In genomic region chr5:53525305-53526069, GRCm38 (mm10) we compare ENCODE assay signal across 8 mouse cellular contexts. TPM values are rescaled to one million over a fixed set of nuclear protein-coding genes. Genes with fewer than 3 reads are reported as not detected.
DNase-seq lines count a peak whose midpoint lies in the region; ATAC-seq and TF ChIP-seq lines count a peak whose summit lies in the region.

No protein-coding gene starts in this region.

- H3K27me3 ChIP-seq in forebrain, embryonic 14.5 days (replicated peaks; ENCODE audit: control insufficient read depth, insufficient read depth, low read length): no peaks in the 10 kb centered on the region
- H3K27me3 ChIP-seq in neural tube, embryonic 12.5 days (replicated peaks): no peaks in the 10 kb centered on the region
- H3K27me3 ChIP-seq in stomach, postnatal 0 days (ENCODE audit: control insufficient read depth, insufficient read depth, low read length): no peaks in the 10 kb centered on the region

- TF ChIP-seq EP300 in stomach, postnatal 0 days (optimal IDR thresholded peaks at IDR 0.05): no peak

- H3K4me3 ChIP-seq in forebrain, embryonic 14.5 days (ENCODE audit: low read depth, low read length): no peak overlapping the region
- no peak overlapping the region for H3K4me3 ChIP-seq in neural tube, embryonic 12.5 days
- no peak overlapping the region for H3K4me3 ChIP-seq in stomach, postnatal 0 days (ENCODE audit: low read depth, low read length)

- TF ChIP-seq CTCF in stomach, postnatal 0 days (IDR thresholded peaks at IDR 0.05; ENCODE audit: low read depth): no peak

- WGBS in forebrain, embryonic 14.5 days: 24% methylated on average over 20 of the region's 20 CpGs
- 30% methylated on average over 20 of the region's 20 CpGs for WGBS in neural tube, embryonic 12.5 days
- 59% methylated on average over 20 of the region's 20 CpGs for WGBS in stomach, postnatal 0 days

- no peaks in the 10 kb centered on the region for H3K9me3 ChIP-seq in forebrain, embryonic 14.5 days (replicated peaks; ENCODE audit: control insufficient read depth, low read length)
- no peaks in the 10 kb centered on the region for H3K9me3 ChIP-seq in neural tube, embryonic 12.5 days
- H3K9me3 ChIP-seq in stomach, postnatal 0 days (ENCODE audit: control insufficient read depth, low read length): no peaks in the 10 kb centered on the region

- ATAC-seq in forebrain, embryonic 14.5 days: peak; percentile 64
- peak; percentile 78 for ATAC-seq in neural tube, embryonic 12.5 days (ENCODE audit: low FRiP score, low read depth)
- no peak for ATAC-seq in stomach, postnatal 0 days (ENCODE audit: low FRiP score, low TSS enrichment)

- H3K36me3 ChIP-seq in forebrain, embryonic 14.5 days (ENCODE audit: control insufficient read depth, insufficient read depth, low read length): no peaks in the 10 kb centered on the region
- no peaks in the 10 kb centered on the region for H3K36me3 ChIP-seq in neural tube, embryonic 12.5 days
- no peaks in the 10 kb centered on the region for H3K36me3 ChIP-seq in stomach, postnatal 0 days (ENCODE audit: control insufficient read depth, insufficient read depth, low read length)

- peak; percentile 53 for DNase-seq in cerebellum, adult 8-10 months
- peak; percentile 63 for DNase-seq in forebrain, embryonic 14.5 days (ENCODE audit: low spot score)
- DNase-seq in layer of hippocampus, postnatal 25 days (ENCODE audit: extremely low spot score in 1 of 2, low spot score in 1 of 2): peak; percentile 40 to 52
- no peak for DNase-seq in adrenal gland, adult (ENCODE audit: inconsistent age in 2 of 2, low spot score in 1 of 2)
- DNase-seq in urinary bladder, postnatal 10 days (ENCODE audit: low spot score): no peak
- DNase-seq in stomach, postnatal 0 days (ENCODE audit: low spot score): no peak
- DNase-seq in gastrocnemius, adult 8-10 months (ENCODE audit: low spot score in 2 of 2): no peak

- H3K27ac ChIP-seq in forebrain, embryonic 14.5 days (ENCODE audit: low read depth, low read length): peak overlapping the region; percentile 58
- no peak overlapping the region for H3K27ac ChIP-seq in neural tube, embryonic 12.5 days
- no peak overlapping the region for H3K27ac ChIP-seq in stomach, postnatal 0 days (replicated peaks)

- H3K9ac ChIP-seq in forebrain, embryonic 14.5 days (ENCODE audit: low read length): peak overlapping the region; percentile 47
- no peak overlapping the region for H3K9ac ChIP-seq in neural tube, embryonic 12.5 days
- H3K9ac ChIP-seq in stomach, postnatal 0 days (ENCODE audit: low read length): no peak overlapping the region

- H3K4me2 ChIP-seq in forebrain, embryonic 14.5 days (ENCODE audit: low read length): peak overlapping the region; percentile 33
- peak overlapping the region; percentile 50 for H3K4me2 ChIP-seq in neural tube, embryonic 12.5 days (replicated peaks)
- no peak overlapping the region for H3K4me2 ChIP-seq in stomach, postnatal 0 days (replicated peaks; ENCODE audit: low read depth)

- peaks cover 23% of the 10 kb centered on the region for H3K4me1 ChIP-seq in forebrain, embryonic 14.5 days (ENCODE audit: control insufficient read depth, insufficient read depth, low read length)
- H3K4me1 ChIP-seq in neural tube, embryonic 12.5 days: peaks cover 16% of the 10 kb centered on the region; the same call in 1 of the 2 replicates
- no peaks in the 10 kb centered on the region for H3K4me1 ChIP-seq in stomach, postnatal 0 days (replicated peaks; ENCODE audit: control insufficient read depth, insufficient read depth)

RNA-seq across cellular contexts. Expression of gene Rbpj, which starts 59.5 kb away (rescaled TPM):
- polyA plus RNA-seq in forebrain, embryonic 14.5 days (2014; fragmentation: Nextera tagmentation; extraction: Ambion mirVana): 49.4 and 51.2 TPM in 2 replicates
- total RNA-seq in layer of hippocampus, postnatal 25 days (2021): 10 to 100 TPM; 21.7 to 22.0 TPM
- polyA plus RNA-seq in neural tube, embryonic 12.5 days (2016; fragmentation: Nextera tagmentation; extraction: Ambion mirVana): 52.8 and 62.8 TPM in 2 replicates
- polyA plus RNA-seq in stomach, postnatal 0 days (2015; fragmentation: Nextera tagmentation; extraction: Ambion mirVana): 12.3 and 12.4 TPM in 2 replicates
- total RNA-seq in gastrocnemius, adult 8-10 months (2022): 10 to 100 TPM; 15.0 to 25.0 (median 19.4) TPM

Comparison
In these comparisons a context has a peak if more than half of its experiments do, and no peak if none do; other contexts are left out.
1. DNase-seq: peak in cerebellum, adult 8-10 months (single experiment), forebrain, embryonic 14.5 days (single experiment) and layer of hippocampus, postnatal 25 days (2 of 2); none in adrenal gland, adult (0 of 2), urinary bladder, postnatal 10 days (single experiment), stomach, postnatal 0 days (single experiment) and gastrocnemius, adult 8-10 months (0 of 2).